Mouse (Mus musculus) testis, adult 2 months (tissue): ENCODE data around the gene Max. TPM values are rescaled to one million over a fixed set of nuclear protein-coding genes. Genes with fewer than 3 reads are reported as not detected.

Experiments used
- H3K27ac ChIP-seq: fragments of 200-500 bp; 2 replicates; pipeline ENCODE4 v1.5.1; 2012; ENCODE audit warnings: low read depth, low read length; ENCODE audit not compliant: control insufficient read depth, insufficient read depth
- H3K27me3 ChIP-seq: fragments of 200-500 bp; 2 replicates; pipeline ENCODE4 v1.6.1; 2012; ENCODE audit warnings: mild to moderate bottlenecking, low read length, moderate library complexity; ENCODE audit not compliant: control insufficient read depth, insufficient read depth
- H3K36me3 ChIP-seq: fragments of 200-500 bp; 2 replicates; pipeline ENCODE4 v1.6.1; 2012; ENCODE audit warnings: mild to moderate bottlenecking, low read length; ENCODE audit not compliant: control insufficient read depth, insufficient read depth
- H3K4me1 ChIP-seq: fragments of 200-500 bp; 2 replicates; pipeline ENCODE4 v1.6.1; 2012; ENCODE audit warnings: low read length; ENCODE audit not compliant: control insufficient read depth, insufficient read depth
- H3K4me3 ChIP-seq: fragments of 200-500 bp; 2 replicates; pipeline ENCODE4 v1.5.1; 2012; ENCODE audit warnings: low read depth, mild to moderate bottlenecking, low read length, moderate library complexity, mixed read lengths; ENCODE audit not compliant: control insufficient read depth
- CTCF ChIP-seq: fragments of 200-500 bp; IDR thresholded peaks from 2 replicates; pipeline ENCODE4 v1.5.1; 2012; ENCODE audit warnings: low read depth, mild to moderate bottlenecking, inconsistent platforms, low read length, moderate library complexity; ENCODE audit not compliant: control insufficient read depth, insufficient read depth, insufficient replicate concordance
- POLR2A ChIP-seq: fragments of 200-500 bp; IDR thresholded peaks from 2 replicates; pipeline ENCODE4 v1.6.1; 2012; ENCODE audit warnings: low read depth, mild to moderate bottlenecking, inconsistent platforms, low read length, moderate library complexity; ENCODE audit not compliant: control insufficient read depth
- polyA plus RNA-seq: library from polyadenylated mRNA; depleted of rRNA; stranded (reverse); fragments of >200 nt; gene quantifications from 2 replicates; pipeline ENCODE4 v1.2.3, GENCODE M21; 2012

Gene Max
- polyA plus RNA-seq, 1 experiment, result 9.8 TPM

DNA sequence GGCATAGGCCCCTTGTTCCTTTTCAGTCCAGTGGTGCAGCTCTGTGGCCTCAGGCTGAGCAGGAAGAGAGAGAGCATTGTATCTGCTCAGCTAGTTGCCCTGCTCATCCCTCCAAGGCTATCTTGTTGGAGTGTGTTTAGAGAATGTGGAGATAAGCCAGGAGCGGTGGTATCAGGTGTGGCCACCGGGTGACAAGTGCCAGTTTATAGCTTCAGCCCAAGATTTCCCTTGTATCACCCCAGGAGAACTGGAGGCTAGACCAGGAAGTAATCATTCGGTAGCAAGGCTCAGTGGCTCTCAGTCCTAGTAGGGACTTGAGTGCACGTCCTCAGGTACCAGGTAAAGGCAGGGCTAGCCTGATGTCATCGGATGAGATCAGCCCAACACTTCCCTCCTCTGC is 52.8 kb downstream of the Max start:
- no peak overlapping the region for H3K27ac ChIP-seq
- TF ChIP-seq POLR2A, result no peak
- no peak for TF ChIP-seq CTCF
- no peaks in the 10 kb centered on the region for H3K4me1 ChIP-seq
- H3K36me3 ChIP-seq, result no peaks in the 10 kb centered on the region
- H3K27me3 ChIP-seq, result no peaks in the 10 kb centered on the region
- H3K4me3 ChIP-seq, result no peak overlapping the region

GRCm38 (mm10) chr12:76906278-76906677 is 55.7 kb downstream of the Max start:
- Histone ChIP-seq H3K27ac (no peak overlapping the region), H3K36me3 (no peaks in the 10 kb centered on the region), H3K4me3 (no peak overlapping the region), H3K4me1 (no peaks in the 10 kb centered on the region), H3K27me3 (no peaks in the 10 kb centered on the region)
- TF ChIP-seq POLR2A, result no peak
- TF ChIP-seq CTCF, result no peak

DNA sequence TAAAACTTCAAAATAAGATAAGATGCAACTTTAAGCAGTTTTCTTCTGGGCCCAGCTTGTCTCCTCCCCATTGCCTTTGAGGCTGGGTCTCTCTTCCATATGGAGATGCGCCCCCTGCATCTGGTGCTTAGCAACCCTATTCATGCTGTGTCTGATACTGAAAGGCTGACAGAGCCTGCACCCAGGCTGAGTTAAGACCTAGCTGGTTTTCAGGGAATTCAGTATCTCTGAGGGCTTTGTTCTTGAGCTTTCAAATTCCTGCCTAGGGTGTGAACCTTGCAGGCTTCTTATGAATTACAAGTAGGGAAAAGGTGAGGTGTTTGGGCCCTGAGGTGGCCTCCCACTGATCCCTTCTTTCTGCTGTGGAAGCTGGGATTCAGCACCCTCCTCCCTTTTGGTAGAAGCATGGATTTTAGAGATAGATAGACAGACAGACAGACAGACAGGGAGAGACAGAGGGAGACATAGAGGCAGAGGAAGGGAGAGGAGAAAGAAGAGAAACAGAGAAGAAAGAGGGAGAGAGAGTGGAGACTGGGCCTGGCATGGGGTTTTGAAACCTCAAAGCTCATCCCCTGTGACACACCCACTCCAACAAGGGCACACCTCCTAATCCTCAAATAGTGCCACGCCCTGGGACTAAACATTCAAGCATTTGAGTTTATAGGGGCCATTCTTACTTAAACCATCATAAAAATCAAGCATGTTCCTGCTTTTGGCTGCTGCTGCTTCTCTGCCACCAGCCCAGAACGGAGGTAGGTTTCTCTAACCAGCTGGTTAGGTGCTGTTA is 60.3 kb downstream of the Max start:
- no peaks in the 10 kb centered on the region for H3K4me1 ChIP-seq
- no peak overlapping the region for H3K4me3 ChIP-seq
- no peaks in the 10 kb centered on the region for H3K27me3 ChIP-seq
- no peak for TF ChIP-seq POLR2A
- TF ChIP-seq CTCF, result no peak
- no peaks in the 10 kb centered on the region for H3K36me3 ChIP-seq
- no peak overlapping the region for H3K27ac ChIP-seq

GRCm38 (mm10) chr12:76899261-76899975 is 62.6 kb downstream of the Max start:
- TF ChIP-seq POLR2A, result no peak
- no peak for TF ChIP-seq CTCF
- no peaks in the 10 kb centered on the region for H3K27me3 ChIP-seq

GRCm38 (mm10) chr12:76898141-76898540 is 63.9 kb downstream of the Max start:
- Histone ChIP-seq H3K27me3 (no peaks in the 10 kb centered on the region), H3K27ac (no peak overlapping the region), H3K36me3 (no peaks in the 10 kb centered on the region), H3K4me1 (no peaks in the 10 kb centered on the region), H3K4me3 (no peak overlapping the region)
- TF ChIP-seq CTCF (no peak), POLR2A (no peak)

More at GRCm38 (mm10) chr12:76899261-76899975, 62.6 kb downstream of the Max start:
- no peaks in the 10 kb centered on the region for H3K4me1 ChIP-seq
- H3K4me3 ChIP-seq, result no peak overlapping the region
- H3K27ac ChIP-seq, result no peak overlapping the region
- no peaks in the 10 kb centered on the region for H3K36me3 ChIP-seq

DNA sequence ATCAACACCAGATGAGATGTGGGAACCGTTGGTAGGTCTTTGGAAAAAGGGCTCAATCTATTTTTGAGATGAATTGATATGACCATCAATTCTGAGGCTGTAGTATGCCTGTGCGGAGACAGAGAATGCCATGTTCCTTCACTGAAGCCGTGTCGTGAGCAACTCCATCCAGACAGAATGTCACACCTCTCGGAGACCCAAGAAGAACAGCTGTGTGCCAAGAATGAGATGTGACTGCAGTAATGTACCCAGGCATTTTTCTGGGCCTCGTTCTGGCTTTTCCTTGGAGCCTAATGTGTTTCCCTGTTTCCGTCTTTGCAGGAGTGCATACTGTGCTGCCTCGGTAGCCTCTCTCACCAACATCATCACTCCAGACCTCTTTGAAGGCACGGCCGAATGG is 65.0 kb downstream of the Max start:
- H3K27ac ChIP-seq, result no peak overlapping the region

DNA sequence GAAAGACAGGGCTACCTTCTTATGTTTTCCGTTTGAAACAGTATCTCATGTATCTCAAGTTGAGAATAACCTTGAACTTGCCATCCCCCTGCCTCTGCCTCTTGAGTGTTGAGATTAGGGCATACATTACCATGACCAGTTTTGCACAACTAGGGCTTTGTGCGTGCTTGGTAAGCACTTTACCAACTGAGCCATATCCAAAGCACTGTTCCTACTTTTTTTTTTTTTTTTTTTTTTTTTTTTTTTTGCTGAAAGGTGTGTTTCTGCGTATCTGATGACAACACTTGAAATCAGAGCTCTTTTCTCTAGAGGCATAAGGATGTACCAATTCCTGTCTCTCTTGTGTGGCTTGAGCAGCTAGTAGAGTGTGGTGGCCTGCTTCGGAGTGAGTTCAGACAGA is 65.4 kb downstream of the Max start:
- Histone ChIP-seq H3K4me3 (no peak overlapping the region), H3K27ac (no peak overlapping the region), H3K36me3 (no peaks in the 10 kb centered on the region), H3K4me1 (no peaks in the 10 kb centered on the region), H3K27me3 (no peaks in the 10 kb centered on the region)
- no peak for TF ChIP-seq POLR2A
- TF ChIP-seq CTCF, result no peak

More for the DNA sequence above, 65.0 kb downstream of the Max start:
- Histone ChIP-seq H3K36me3 (no peaks in the 10 kb centered on the region), H3K27me3 (no peaks in the 10 kb centered on the region), H3K4me1 (no peaks in the 10 kb centered on the region), H3K4me3 (no peak overlapping the region)
- TF ChIP-seq CTCF, result no peak
- TF ChIP-seq POLR2A, result no peak
